Mouse (Mus musculus) heart, postnatal 0 days (tissue): ENCODE measurements around the gene Mycn. TPM values are rescaled to one million over a fixed set of nuclear protein-coding genes. Genes with fewer than 3 reads are reported as not detected.
A peak's percentile ranks its signal among the peaks of the same experiment; 100 is the strongest.

Experiments
- ATAC-seq: fragments of 200-750 bp; cut with Nextera tagmentation; 2 replicates; pipeline ENCODE4 v1.8.0; 2017; ENCODE audit warnings: low read depth, moderate number of reproducible peaks, moderate library complexity; ENCODE audit not compliant: insufficient read depth
- DNase-seq: peaks from one replicate; pipeline ENCODE4 v3.0.0-alpha.2; 2016; ENCODE audit warnings: low spot score
- H3K27ac ChIP-seq: fragments of 300-500 bp; sonication (generic); 2 replicates; pipeline ENCODE4 v1.5.1; 2014; ENCODE audit warnings: low read depth, mild to moderate bottlenecking
- H3K27me3 ChIP-seq: fragments of 300-500 bp; sonication (generic); 2 replicates; pipeline ENCODE4 v1.6.1; 2014; ENCODE audit warnings: low read length, mixed read lengths; ENCODE audit not compliant: control insufficient read depth, insufficient read depth
- H3K36me3 ChIP-seq: fragments of 300-500 bp; sonication (generic); replicated peaks from 2 replicates; pipeline ENCODE4 v1.6.1; 2014; ENCODE audit warnings: low read length, mixed read lengths; ENCODE audit not compliant: control insufficient read depth, insufficient read depth
- H3K4me1 ChIP-seq: fragments of 300-500 bp; sonication (generic); 2 replicates; pipeline ENCODE4 v1.6.1; 2014; ENCODE audit warnings: antibody characterized with exemption; ENCODE audit not compliant: control insufficient read depth, insufficient read depth
- H3K4me2 ChIP-seq: fragments of 300-500 bp; sonication (generic); 2 replicates; pipeline ENCODE4 v1.6.1; 2014; ENCODE audit warnings: low read depth, mild to moderate bottlenecking, low read length, moderate library complexity
- H3K4me3 ChIP-seq: fragments of 300-500 bp; sonication (generic); 2 replicates; pipeline ENCODE4 v1.5.1; 2014; ENCODE audit warnings: low read depth, low read length
- H3K9ac ChIP-seq: fragments of 300-500 bp; sonication (generic); replicated peaks from 2 replicates; pipeline ENCODE4 v1.6.1; 2014; ENCODE audit warnings: low read depth, low read length, mixed read lengths
- H3K9me3 ChIP-seq: fragments of 300-500 bp; sonication (generic); replicated peaks from 2 replicates; pipeline ENCODE4 v1.6.1; 2016; ENCODE audit warnings: low read length; ENCODE audit not compliant: control insufficient read depth
- CTCF ChIP-seq: IDR thresholded peaks from 2 replicates; pipeline ENCODE4 v1.5.1; 2016; ENCODE audit warnings: antibody characterized with exemption, control low read depth, low read depth
- EP300 ChIP-seq: IDR thresholded peaks from 2 replicates; pipeline ENCODE4 v1.6.1; 2016; ENCODE audit warnings: antibody characterized with exemption, low read depth
- WGBS: fragments of 180-500 bp; shearing (Covaris S2); extraction: QIAGEN DNeasy Blood & Tissue Kit; methylation state at CpG from one replicate; pipeline ENCODE4 v1.1.7; 2014; 5-methylcytosine and 5-hydroxymethylcytosine counted together
- polyA plus RNA-seq: library from polyadenylated mRNA; unstranded; fragments of >200 nt; fragmentation: Nextera tagmentation; extraction: Ambion mirVana; gene quantifications from 2 replicates; pipeline ENCODE4 v1.2.1, GENCODE M21; 2015
- total RNA-seq: library from RNA; depleted of rRNA; stranded (reverse); fragments of >200 nt; gene quantifications from 2 replicates; pipeline ENCODE4 v1.2.3, GENCODE M21; 2014; ENCODE audit warnings: low replicate concordance; rRNA removed

Mycn gene
- 9.4 and 10.5 TPM in 2 replicates for total RNA-seq
- polyA plus RNA-seq = 8.7 and 10.7 TPM in 2 replicates

- Histone ChIP-seq H3K4me3 (peak within 1 kb of the TSS; percentile 82), H3K36me3 (peaks cover 9% of the 10 kb centered on the region), H3K27ac (peak within 1 kb of the TSS; percentile 72), H3K9ac (peak within 1 kb of the TSS; percentile 71), H3K4me1 (peaks cover 6% of the 10 kb centered on the region; the same call in 1 of the 2 replicates), H3K4me2 (peak within 1 kb of the TSS; percentile 84), H3K9me3 (no peaks in the 10 kb centered on the region), H3K27me3 (0 out of 2 replicates have a peak, but pooled peaks cover 4% of the 10 kb centered on the region)
- TF ChIP-seq CTCF (no peak), EP300 (no peak)
- DNase-seq (peak; percentile 90), ATAC-seq (peak; percentile 72)
- 1% methylated on average over 33 of the region's 38 CpGs for WGBS
Measured at GRCm38 (mm10) chr12:12941661-12942363, at the start of gene Mycn. Gene Mycn (minus strand): TSS chr12:12941914.

- 88% methylated on average over 8 of the region's 8 CpGs for WGBS
- Histone ChIP-seq H3K9me3 (no peaks in the 10 kb centered on the region), H3K4me3 (no peak overlapping the region), H3K36me3 (no peaks in the 10 kb centered on the region), H3K27ac (no peak overlapping the region), H3K27me3 (no peaks in the 10 kb centered on the region), H3K9ac (no peak overlapping the region), H3K4me1 (no peaks in the 10 kb centered on the region), H3K4me2 (no peak overlapping the region)
- no peak for ATAC-seq
- DNase-seq = no peak
- TF ChIP-seq EP300 = no peak
Measured at GRCm38 (mm10) chr12:12987376-12987775, 45.7 kb upstream of the Mycn start.

GRCm38 (mm10) chr12:12986612-12987206, 45.0 kb upstream of the Mycn start:
- no peak for ATAC-seq
- no peak overlapping the region for H3K27ac ChIP-seq

GRCm38 (mm10) chr12:12983032-12983431, 41.3 kb upstream of the Mycn start:
- H3K36me3 ChIP-seq = no peaks in the 10 kb centered on the region
- TF ChIP-seq EP300 (no peak), CTCF (no peak)
- H3K27me3 ChIP-seq = no peaks in the 10 kb centered on the region
- no peaks in the 10 kb centered on the region for H3K9me3 ChIP-seq
- H3K4me1 ChIP-seq = no peaks in the 10 kb centered on the region
- H3K4me3 ChIP-seq = no peak overlapping the region
- ATAC-seq (no peak), DNase-seq (no peak)
- WGBS = 85% methylated on average over 1 of the region's 1 CpGs
- H3K27ac ChIP-seq = no peak overlapping the region
- H3K4me2 ChIP-seq = no peak overlapping the region
- no peak overlapping the region for H3K9ac ChIP-seq

More at GRCm38 (mm10) chr12:12986612-12987206, 45.0 kb upstream of the Mycn start:
- no peak overlapping the region for H3K4me2 ChIP-seq
- TF ChIP-seq CTCF (no peak), EP300 (no peak)
- H3K9ac ChIP-seq = no peak overlapping the region
- H3K36me3 ChIP-seq = no peaks in the 10 kb centered on the region
- H3K4me1 ChIP-seq = no peaks in the 10 kb centered on the region
- H3K9me3 ChIP-seq = no peaks in the 10 kb centered on the region
- H3K4me3 ChIP-seq = no peak overlapping the region
- H3K27me3 ChIP-seq = no peaks in the 10 kb centered on the region
- WGBS = 29% methylated on average over 20 of the region's 20 CpGs
- no peak for DNase-seq

GRCm38 (mm10) chr12:12975397-12975796, 33.7 kb upstream of the Mycn start:
- no peak for ATAC-seq
- 71% methylated on average over 1 of the region's 1 CpGs for WGBS
- Histone ChIP-seq H3K27me3 (no peaks in the 10 kb centered on the region), H3K4me1 (peaks cover 11% of the 10 kb centered on the region; the same call in 1 of the 2 replicates), H3K36me3 (no peaks in the 10 kb centered on the region), H3K4me3 (no peak overlapping the region), H3K9ac (no peak overlapping the region), H3K27ac (no peak overlapping the region), H3K9me3 (no peaks in the 10 kb centered on the region), H3K4me2 (no peak overlapping the region)
- TF ChIP-seq EP300 = no peak
- TF ChIP-seq CTCF = no peak
- DNase-seq = no peak
